Mouse (Mus musculus): Measurements from ENCODE around the gene Pomt1.

DNA sequence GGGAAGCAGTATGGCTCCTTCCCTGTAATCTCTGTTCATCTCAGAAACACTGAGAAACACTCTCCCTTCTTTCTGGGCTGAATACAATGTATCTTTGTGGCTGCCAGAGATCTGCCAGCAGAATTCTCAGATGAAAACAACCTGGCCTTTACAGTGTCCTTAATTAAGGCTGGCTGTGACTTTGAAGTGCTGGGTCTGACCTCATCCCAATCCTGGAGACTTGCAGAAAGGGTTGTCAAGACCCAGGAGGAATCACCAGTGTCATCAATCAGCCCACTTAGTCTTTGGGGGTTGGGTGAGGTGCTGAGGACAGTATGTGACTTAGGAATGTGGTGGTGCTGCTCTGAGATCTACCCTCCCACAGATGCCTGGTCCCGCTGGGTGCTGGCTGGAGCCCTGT lies 17.0 kb downstream of the Pomt1 start:
- TF ChIP-seq CTCF (IDR thresholded peaks at IDR 0.05; ENCODE audit: borderline replicate concordance, control insufficient read depth, extremely low read depth, insufficient read depth, low read length, poor library complexity) (no peak), POLR2A (IDR thresholded peaks at IDR 0.05; ENCODE audit: control insufficient read depth, extremely low read depth, insufficient read depth, low read length, poor library complexity) (no peak)
